Mouse (Mus musculus): Measurements from ENCODE around the gene Dusp13. TPM values are rescaled to one million over a fixed set of nuclear protein-coding genes. Genes with fewer than 3 reads are reported as not detected.

Dusp13 gene
- 18.7 TPM for polyA plus RNA-seq (2014; fragmentation: Illumina TruSeq; extraction: RNeasy Lipid Tissue Mini Kit (QIAGEN cat#74804); ENCODE audit: low read depth, low replicate concordance)

DNA sequence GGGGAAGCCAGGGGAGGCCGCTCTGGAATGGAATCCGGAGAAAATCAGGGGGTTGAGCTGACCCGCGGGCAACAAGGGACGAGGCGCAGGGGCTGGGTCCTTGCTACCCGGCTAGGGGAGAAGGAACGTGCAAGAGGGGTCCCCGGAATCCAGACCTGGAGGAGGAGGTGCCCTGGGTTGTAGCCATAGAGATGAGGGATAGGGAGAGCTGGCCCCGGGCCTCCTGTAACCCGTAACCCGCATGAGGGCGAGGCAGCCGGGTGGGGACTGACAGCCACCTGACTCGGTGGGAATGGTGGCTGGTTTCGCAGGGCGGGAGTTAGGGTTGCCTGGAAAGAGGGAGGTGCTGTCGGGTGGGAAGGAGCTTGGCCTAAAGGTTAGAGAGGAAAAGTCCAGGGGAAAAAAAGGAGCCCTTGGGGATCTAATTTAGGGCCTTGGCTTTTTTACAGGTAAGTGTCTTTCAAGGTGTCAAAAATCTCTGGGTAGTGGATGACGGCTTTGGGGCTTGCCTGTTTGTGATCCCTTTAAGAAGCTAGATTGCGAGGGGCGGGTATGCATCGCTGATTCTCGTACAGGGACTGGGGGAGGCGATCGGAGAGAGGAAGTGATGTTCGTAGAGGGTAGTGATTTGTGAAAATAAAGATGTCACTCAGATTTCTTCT lies at the start of gene Dusp13:
TSS of gene Dusp13 (minus strand) at position 301 of the 662 bp plus-strand sequence.

GRCm38 (mm10) chr14:21750008-21750880 lies 737 bp downstream of the Dusp13 start, which contains the start of gene Samd8:
Gene Samd8 (plus strand): TSS chr14:21750531.

DNA sequence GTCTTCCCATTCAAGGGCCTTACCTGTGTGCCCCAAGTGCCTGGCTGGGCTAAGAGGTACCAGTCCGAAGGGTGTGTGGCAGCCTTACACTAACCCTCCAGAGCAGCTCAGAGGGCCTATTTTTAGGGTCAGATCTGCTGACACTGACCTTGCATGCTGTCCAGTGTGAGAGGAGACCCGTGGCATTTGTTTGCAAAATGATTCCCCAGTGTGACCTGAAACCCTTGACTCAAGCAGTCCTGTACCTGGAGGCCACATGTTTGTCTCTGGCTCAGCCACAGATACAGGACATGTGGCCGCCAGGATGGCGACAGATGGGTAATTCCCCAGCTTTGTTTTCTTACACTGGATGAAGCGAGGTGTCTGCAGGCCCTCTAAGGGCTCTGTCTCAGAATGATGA lies 36.5 kb downstream of the Dusp13 start, which contains the start of gene Dupd1:
TSS of gene Dupd1 (minus strand) at position 91 of the 400 bp plus-strand sequence.

Other genes starting within 250 kb of the Dusp13 start
- gene Dupd1, start 36.6 kb downstream of the Dusp13 start, polyA plus RNA-seq (2014; fragmentation: Illumina TruSeq; extraction: RNeasy Lipid Tissue Mini Kit (QIAGEN cat#74804); ENCODE audit: low read depth, low replicate concordance): 1.0 TPM
- gene Samd8, start 650 bp downstream of the Dusp13 start, polyA plus RNA-seq (2014; fragmentation: Illumina TruSeq; extraction: RNeasy Lipid Tissue Mini Kit (QIAGEN cat#74804); ENCODE audit: low read depth, low replicate concordance): 124 TPM
- gene Vdac2, start 74.1 kb upstream of the Dusp13 start, polyA plus RNA-seq (2014; fragmentation: Illumina TruSeq; extraction: RNeasy Lipid Tissue Mini Kit (QIAGEN cat#74804); ENCODE audit: low read depth, low replicate concordance): 687 TPM
- gene Comtd1, start 97.8 kb upstream of the Dusp13 start, polyA plus RNA-seq (2014; fragmentation: Illumina TruSeq; extraction: RNeasy Lipid Tissue Mini Kit (QIAGEN cat#74804); ENCODE audit: low read depth, low replicate concordance): 0.29 TPM
- gene Zfp503, start 238.4 kb upstream of the Dusp13 start, polyA plus RNA-seq (2014; fragmentation: Illumina TruSeq; extraction: RNeasy Lipid Tissue Mini Kit (QIAGEN cat#74804); ENCODE audit: low read depth, low replicate concordance): 0.55 TPM